Mouse (Mus musculus) limb, embryonic 12.5 days (tissue): ENCODE measurements at regions not wholly inside any gene's neighbourhood (a gene's known extent, or its start where the extent isn't known, plus 50 kb on each side); places are given as distances from the start of the nearest gene placed in this dataset.

Experiments used
- ATAC-seq: fragments of 200-750 bp; cut with Nextera tagmentation; 2 replicates; pipeline ENCODE4 v1.8.0; 2017; ENCODE audit warnings: low read depth, moderate TSS enrichment; ENCODE audit not compliant: insufficient number of reproducible peaks, insufficient read depth, low FRiP score, low TSS enrichment
- H3K27ac ChIP-seq: fragments of 300-500 bp; sonication (generic); 2 replicates; pipeline ENCODE4 v1.5.1; 2016; ENCODE audit warnings: mild to moderate bottlenecking, moderate library complexity
- H3K27me3 ChIP-seq: fragments of 300-500 bp; sonication (generic); 2 replicates; pipeline ENCODE4 v1.6.1; 2016; ENCODE audit warnings: mild to moderate bottlenecking, moderate library complexity
- H3K36me3 ChIP-seq: fragments of 300-500 bp; sonication (generic); 2 replicates; pipeline ENCODE4 v1.6.1; 2016; ENCODE audit warnings: mild to moderate bottlenecking, moderate library complexity
- H3K4me1 ChIP-seq: fragments of 300-500 bp; sonication (generic); replicated peaks from 2 replicates; pipeline ENCODE4 v1.6.1; 2016
- H3K4me2 ChIP-seq: fragments of 300-500 bp; sonication (generic); 2 replicates; pipeline ENCODE4 v1.6.1; 2016; ENCODE audit warnings: mild to moderate bottlenecking, moderate library complexity
- H3K4me3 ChIP-seq: fragments of 300-500 bp; sonication (generic); replicated peaks from 2 replicates; pipeline ENCODE4 v1.5.1; 2016; ENCODE audit warnings: mild to moderate bottlenecking
- H3K9ac ChIP-seq: fragments of 300-500 bp; sonication (generic); replicated peaks from 2 replicates; pipeline ENCODE4 v1.6.1; 2016; ENCODE audit warnings: mild to moderate bottlenecking, moderate library complexity
- H3K9me3 ChIP-seq: fragments of 300-500 bp; sonication (generic); 2 replicates; pipeline ENCODE4 v1.6.1; 2016; ENCODE audit warnings: mild to moderate bottlenecking, moderate library complexity
- WGBS: fragments of 180-500 bp; shearing (Covaris S2); methylation state at CpG from one replicate; pipeline ENCODE4 v1.1.7; 2016; 5-methylcytosine and 5-hydroxymethylcytosine counted together

GRCm38 (mm10) chr9:49906306-49906705 is 107.6 kb upstream of the Ncam1 start:
- Histone ChIP-seq H3K36me3 (no peaks in the 10 kb centered on the region), H3K9ac (no peak overlapping the region), H3K4me2 (no peak overlapping the region), H3K27ac (no peak overlapping the region), H3K4me1 (0 out of 2 replicates have a peak, but pooled peaks cover 3% of the 10 kb centered on the region), H3K27me3 (no peaks in the 10 kb centered on the region), H3K4me3 (no peak overlapping the region), H3K9me3 (no peaks in the 10 kb centered on the region)
- WGBS = 62% methylated on average over 4 of the region's 4 CpGs
- ATAC-seq = no peak

GRCm38 (mm10) chr9:49905703-49906102 is 107.0 kb upstream of the Ncam1 start:
- Histone ChIP-seq H3K27ac (no peak overlapping the region), H3K4me2 (no peak overlapping the region), H3K9me3 (no peaks in the 10 kb centered on the region), H3K27me3 (no peaks in the 10 kb centered on the region), H3K4me1 (0 out of 2 replicates have a peak, but pooled peaks cover 3% of the 10 kb centered on the region), H3K36me3 (no peaks in the 10 kb centered on the region), H3K4me3 (no peak overlapping the region), H3K9ac (no peak overlapping the region)
- WGBS = 82% methylated on average over 4 of the region's 4 CpGs
- no peak for ATAC-seq

- Histone ChIP-seq H3K4me3 (no peak overlapping the region), H3K9me3 (peaks cover 6% of the 10 kb centered on the region; the same call in 1 of the 2 replicates), H3K27ac (no peak overlapping the region), H3K4me1 (no peaks in the 10 kb centered on the region), H3K4me2 (no peak overlapping the region), H3K36me3 (no peaks in the 10 kb centered on the region), H3K27me3 (no peaks in the 10 kb centered on the region), H3K9ac (no peak overlapping the region)
- no peak for ATAC-seq
- WGBS = 80% methylated on average over 5 of the region's 5 CpGs
Observed at GRCm38 (mm10) chr9:49898947-49899346, 100.2 kb upstream of the Ncam1 start.

- no peak for ATAC-seq
- 64% methylated on average over 12 of the region's 12 CpGs for WGBS
Observed at GRCm38 (mm10) chr9:49884516-49885343, 86.0 kb upstream of the Ncam1 start.

GRCm38 (mm10) chr9:49879361-49880128 is 80.8 kb upstream of the Ncam1 start:
- Histone ChIP-seq H3K9me3 (no peaks in the 10 kb centered on the region), H3K4me2 (no peak overlapping the region), H3K4me3 (no peak overlapping the region), H3K27ac (no peak overlapping the region), H3K9ac (no peak overlapping the region), H3K27me3 (no peaks in the 10 kb centered on the region), H3K36me3 (no peaks in the 10 kb centered on the region), H3K4me1 (no peaks in the 10 kb centered on the region; the same call in 1 of the 2 replicates)
- 9% methylated on average over 3 of the region's 3 CpGs for WGBS
- ATAC-seq = no peak

More at GRCm38 (mm10) chr9:49884516-49885343, 86.0 kb upstream of the Ncam1 start:
- no peaks in the 10 kb centered on the region for H3K27me3 ChIP-seq
- no peak overlapping the region for H3K9ac ChIP-seq
- no peak overlapping the region for H3K4me3 ChIP-seq
- H3K27ac ChIP-seq = no peak overlapping the region
- no peaks in the 10 kb centered on the region for H3K4me1 ChIP-seq
- no peak overlapping the region for H3K4me2 ChIP-seq
- no peaks in the 10 kb centered on the region for H3K9me3 ChIP-seq
- H3K36me3 ChIP-seq = no peaks in the 10 kb centered on the region

GRCm38 (mm10) chr9:49874881-49875280 is 76.2 kb upstream of the Ncam1 start:
- 86% methylated on average over 2 of the region's 2 CpGs for WGBS
- Histone ChIP-seq H3K27me3 (no peaks in the 10 kb centered on the region), H3K27ac (no peak overlapping the region), H3K4me3 (no peak overlapping the region), H3K4me2 (no peak overlapping the region), H3K4me1 (peaks cover 4% of the 10 kb centered on the region), H3K9ac (no peak overlapping the region), H3K36me3 (no peaks in the 10 kb centered on the region), H3K9me3 (no peaks in the 10 kb centered on the region)
- ATAC-seq = no peak

- H3K4me1 ChIP-seq = peaks cover 4% of the 10 kb centered on the region
- peak overlapping the region; percentile 48 for H3K4me2 ChIP-seq
- H3K27ac ChIP-seq = peak overlapping the region; percentile 8; the same call in 1 of the 2 replicates
- no peaks in the 10 kb centered on the region for H3K9me3 ChIP-seq
- peak; percentile 75 for ATAC-seq
- no peaks in the 10 kb centered on the region for H3K36me3 ChIP-seq
- H3K9ac ChIP-seq = peak overlapping the region; percentile 5; the same call in 1 of the 2 replicates
- 6% methylated on average over 3 of the region's 3 CpGs for WGBS
- H3K27me3 ChIP-seq = no peaks in the 10 kb centered on the region
- H3K4me3 ChIP-seq = peak overlapping the region; percentile 27
Observed at GRCm38 (mm10) chr9:49873550-49873949, 74.8 kb upstream of the Ncam1 start.

GRCm38 (mm10) chr9:49851522-49851921 is 52.8 kb upstream of the Ncam1 start:
- no peaks in the 10 kb centered on the region for H3K27me3 ChIP-seq
- no peak overlapping the region for H3K4me3 ChIP-seq
- H3K9ac ChIP-seq = no peak overlapping the region
- H3K36me3 ChIP-seq = no peaks in the 10 kb centered on the region
- H3K4me2 ChIP-seq = no peak overlapping the region
- ATAC-seq = no peak
- H3K27ac ChIP-seq = no peak overlapping the region
- 98% methylated on average over 3 of the region's 3 CpGs for WGBS
- H3K4me1 ChIP-seq = peaks cover 15% of the 10 kb centered on the region
- H3K9me3 ChIP-seq = no peaks in the 10 kb centered on the region

GRCm38 (mm10) chr9:49849442-49849841 is 50.7 kb upstream of the Ncam1 start:
- H3K27me3 ChIP-seq = no peaks in the 10 kb centered on the region
- no peaks in the 10 kb centered on the region for H3K36me3 ChIP-seq
- 35% methylated on average over 2 of the region's 2 CpGs for WGBS
- no peak overlapping the region for H3K9ac ChIP-seq
- no peak for ATAC-seq
- H3K27ac ChIP-seq = peak overlapping the region; percentile 64; the same call in 1 of the 2 replicates
- no peak overlapping the region for H3K4me2 ChIP-seq
- no peaks in the 10 kb centered on the region for H3K9me3 ChIP-seq
- H3K4me1 ChIP-seq = peaks cover 15% of the 10 kb centered on the region
- no peak overlapping the region for H3K4me3 ChIP-seq

GRCm38 (mm10) chr9:49848943-49849342 is 50.2 kb upstream of the Ncam1 start:
- peaks cover 15% of the 10 kb centered on the region for H3K4me1 ChIP-seq
- no peaks in the 10 kb centered on the region for H3K27me3 ChIP-seq
- no peaks in the 10 kb centered on the region for H3K9me3 ChIP-seq
- no peaks in the 10 kb centered on the region for H3K36me3 ChIP-seq
- ATAC-seq = no peak
- H3K4me2 ChIP-seq = no peak overlapping the region
- no peak overlapping the region for H3K9ac ChIP-seq
- 7% methylated on average over 6 of the region's 6 CpGs for WGBS
- H3K27ac ChIP-seq = peak overlapping the region; percentile 64; the same call in 1 of the 2 replicates
- no peak overlapping the region for H3K4me3 ChIP-seq
